ENCODE assay signal across 9 mouse cellular contexts in the genomic region with DNA sequence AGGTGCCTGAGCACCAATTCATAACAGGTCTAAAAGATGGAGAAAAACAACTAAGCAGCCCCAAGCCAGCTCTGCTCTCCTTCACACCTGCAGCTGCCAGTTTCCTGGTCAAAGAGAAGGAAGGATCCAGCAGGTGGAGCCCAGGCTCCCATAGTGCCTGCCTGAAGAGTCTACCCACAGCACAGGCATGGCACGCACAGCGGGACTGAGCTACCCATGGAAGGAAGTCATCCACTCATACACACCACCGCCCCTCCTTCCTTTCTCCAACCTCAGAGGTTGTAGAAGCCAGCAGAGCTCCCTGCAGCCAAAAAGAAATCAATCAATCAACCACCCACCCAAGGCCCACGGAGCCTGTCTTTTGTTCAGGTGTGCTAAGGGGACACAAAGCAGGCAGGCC.
A peak's percentile ranks its signal among the peaks of the same experiment; 100 is the strongest.
DNase-seq lines count a peak whose midpoint lies in the region; ATAC-seq lines count a peak whose summit lies in the region.
"Had no signal": no experiment of that assay in that cellular context is flagged by ENCODE, and none has a peak within 500 bp of the region (broad histone marks: within the 10 kb centered on the region; RNA-seq: fewer than 3 reads in every experiment).

No protein-coding gene starts in this region.

- no peak for ATAC-seq in cerebellum, adult (ENCODE audit: insufficient number of reproducible peaks, low FRiP score, low TSS enrichment)
- ATAC-seq: forebrain, embryonic 15.5 days had no signal

- peak; percentile 33 to 45 for DNase-seq in cerebellum, postnatal 36 days
- peak; percentile 25 for DNase-seq in kidney, adult 9 months
- DNase-seq in kidney, adult 11 months: no peak
- peak; percentile 6 for DNase-seq in urinary bladder, postnatal 25 days (ENCODE audit: low spot score)
- DNase-seq in urinary bladder, postnatal 10 days (ENCODE audit: low spot score): no peak
- no peak for DNase-seq in retina, postnatal 1 day
- no peak for DNase-seq in spleen, adult 18-20 months

Comparison
In these comparisons a context has a peak if more than half of its experiments do, and no peak if none do; other contexts are left out.
1. DNase-seq: peak in cerebellum, postnatal 36 days (2 of 2), kidney, adult 9 months (single experiment) and urinary bladder, postnatal 25 days (single experiment); none in kidney, adult 11 months (single experiment), urinary bladder, postnatal 10 days (single experiment), retina, postnatal 1 day (single experiment) and spleen, adult 18-20 months (0 of 2).